Mouse (Mus musculus) heart, adult 2 months (tissue): ENCODE measurements around the gene Ttc21a. TPM values are rescaled to one million over a fixed set of nuclear protein-coding genes. Genes with fewer than 3 reads are reported as not detected.
"Not testable (repeated sequence)": the region's sequence is repeated elsewhere in the genome, so short reads cannot be mapped to it uniquely, and the experiment has no call there.

Experiments used
- DNase-seq, 2 experiments: peaks; one replicate each; pipeline ENCODE4 v3.0.0; 2021
- H3K27ac ChIP-seq: fragments of 200-600 bp; 2 replicates; pipeline ENCODE4 v1.8.1; 2022
- H3K27me3 ChIP-seq: fragments of 200-500 bp; 2 replicates; pipeline ENCODE4 v1.6.1; 2012; ENCODE audit warnings: mild to moderate bottlenecking, low read length, inconsistent platforms, mixed read lengths; ENCODE audit not compliant: control insufficient read depth, insufficient read depth
- H3K36me3 ChIP-seq: fragments of 200-500 bp; 2 replicates; pipeline ENCODE4 v1.6.1; 2012; ENCODE audit warnings: low read length, inconsistent platforms; ENCODE audit not compliant: control insufficient read depth, insufficient read depth
- H3K4me1 ChIP-seq: fragments of 200-500 bp; 2 replicates; pipeline ENCODE4 v1.6.1; 2011; ENCODE audit warnings: low read length; ENCODE audit not compliant: control insufficient read depth, insufficient read depth
- H3K4me3 ChIP-seq: fragments of 200-600 bp; 2 replicates; pipeline ENCODE4 v1.8.1; 2022
- H3K79me2 ChIP-seq: fragments of 200-500 bp; replicated peaks from 2 replicates; pipeline ENCODE4 v1.6.1; 2012; ENCODE audit warnings: mild to moderate bottlenecking, inconsistent platforms, low read length, moderate library complexity, mixed read lengths; ENCODE audit not compliant: control insufficient read depth, insufficient read depth
- H3K9ac ChIP-seq: fragments of 200-500 bp; 2 replicates; pipeline ENCODE4 v1.6.1; 2012; ENCODE audit warnings: low read depth, mild to moderate bottlenecking, control low read depth, inconsistent platforms, low read length, mixed read lengths
- CTCF ChIP-seq: fragments of 200-600 bp; IDR thresholded peaks from 2 replicates; pipeline ENCODE4 v1.8.1; 2022; ENCODE audit warnings: antibody characterized with exemption, mild to moderate bottlenecking, moderate library complexity
- EP300 ChIP-seq: fragments of 200-500 bp; IDR thresholded peaks from 2 replicates; pipeline ENCODE4 v1.6.1; 2011; ENCODE audit warnings: low read depth, low read length, control low read depth; ENCODE audit not compliant: insufficient read depth
- POLR2A ChIP-seq: fragments of 200-500 bp; IDR thresholded peaks from 2 replicates; pipeline ENCODE4 v1.6.1; 2011; ENCODE audit warnings: mild to moderate bottlenecking, low read depth, low read length, control low read depth; ENCODE audit not compliant: insufficient read depth
- WGBS: fragments of 180-500 bp; shearing (Covaris S2); methylation state at CpG from one replicate; pipeline ENCODE4 v1.1.7; 2018; 5-methylcytosine and 5-hydroxymethylcytosine counted together
- intact Hi-C: fragments of 180-260 bp; cut with DNase I; formaldehyde crosslinking; loops from one replicate; pipeline ENCODE4 v1.15.1; 2025
- polyA plus RNA-seq: library from polyadenylated mRNA; depleted of rRNA; stranded (reverse); fragments of >200 nt; gene quantifications from 2 replicates; pipeline ENCODE4 v1.2.3, GENCODE M21; 2012
- total RNA-seq, 2 experiments: library from RNA; stranded (reverse); gene quantifications; 2 replicates each; pipeline ENCODE4 v1.2.3; 2021

Ttc21a gene
- total and polyA plus RNA-seq, 3 experiments = 0.70 TPM; not detected in 2

GRCm38 (mm10) chr9:120009226-120009841, 71.9 kb downstream of the Ttc21a start:
- 77% methylated on average over 7 of the region's 7 CpGs for WGBS

GRCm38 (mm10) chr9:120009871-120010270, 72.5 kb downstream of the Ttc21a start:
- Histone ChIP-seq H3K9ac (no peak overlapping the region), H3K4me1 (peaks cover 2% of the 10 kb centered on the region), H3K4me3 (no peak overlapping the region), H3K27ac (no peak overlapping the region), H3K79me2 (no peaks in the 10 kb centered on the region), H3K36me3 (peaks cover 4% of the 10 kb centered on the region; the same call in 1 of the 2 replicates), H3K27me3 (no peaks in the 10 kb centered on the region)
- WGBS = 98% methylated on average over 3 of the region's 3 CpGs
- TF ChIP-seq CTCF (no peak), POLR2A (no peak), EP300 (no peak)
- no peak for DNase-seq
- intact Hi-C loops = no loop called here

More at GRCm38 (mm10) chr9:120009226-120009841, 71.9 kb downstream of the Ttc21a start:
- no peak overlapping the region for H3K4me3 ChIP-seq
- TF ChIP-seq CTCF (no peak), POLR2A (no peak), EP300 (no peak)
- no peak overlapping the region for H3K9ac ChIP-seq
- peaks cover 4% of the 10 kb centered on the region; the same call in 1 of the 2 replicates for H3K36me3 ChIP-seq
- no peak for DNase-seq
- H3K27me3 ChIP-seq = no peaks in the 10 kb centered on the region
- H3K79me2 ChIP-seq = no peaks in the 10 kb centered on the region
- intact Hi-C loops = no loop called here
- H3K27ac ChIP-seq = no peak overlapping the region
- peaks cover 2% of the 10 kb centered on the region for H3K4me1 ChIP-seq

GRCm38 (mm10) chr9:120010781-120011511, 73.5 kb downstream of the Ttc21a start:
- Histone ChIP-seq H3K9ac (0 out of 2 replicates have a peak overlapping the region, but pooled peaks have one; percentile 39), H3K27me3 (no peaks in the 10 kb centered on the region), H3K79me2 (no peaks in the 10 kb centered on the region), H3K4me1 (peaks cover 2% of the 10 kb centered on the region), H3K4me3 (peak overlapping the region; percentile 54), H3K27ac (peak overlapping the region; percentile 82), H3K36me3 (peaks cover 4% of the 10 kb centered on the region; the same call in 1 of the 2 replicates)
- TF ChIP-seq POLR2A = no peak
- TF ChIP-seq EP300 = peak; percentile 94
- TF ChIP-seq CTCF = no peak
- DNase-seq = peak; percentile 98 to 100
- intact Hi-C loops = loop anchor here (1.0 kb wide), 1 partner anchor 30 kb away; no protein-coding TSS in a partner anchor
- WGBS = 2% methylated on average over 60 of the region's 60 CpGs

GRCm38 (mm10) chr9:120011533-120011932, 74.1 kb downstream of the Ttc21a start:
- Histone ChIP-seq H3K27me3 (no peaks in the 10 kb centered on the region), H3K36me3 (peaks cover 4% of the 10 kb centered on the region; the same call in 1 of the 2 replicates), H3K27ac (peak overlapping the region; percentile 82), H3K79me2 (no peaks in the 10 kb centered on the region), H3K4me1 (peaks cover 3% of the 10 kb centered on the region), H3K9ac (peak overlapping the region; percentile 39; the same call in 1 of the 2 replicates), H3K4me3 (peak overlapping the region; percentile 54)
- under 1% methylated on average over 10 of the region's 10 CpGs for WGBS
- intact Hi-C loops = loop anchor here (1.0 kb wide), 1 partner anchor 30 kb away; no protein-coding TSS in a partner anchor
- TF ChIP-seq POLR2A (no peak), EP300 (peak; percentile 52; the same call in 1 of the 2 replicates), CTCF (peak; percentile 81)
- DNase-seq = peak; percentile 69 to 80

GRCm38 (mm10) chr9:120012161-120012560, 74.8 kb downstream of the Ttc21a start:
- WGBS = 61% methylated on average over 6 of the region's 6 CpGs
- H3K4me3 ChIP-seq = not testable (repeated sequence)

More at GRCm38 (mm10) chr9:120012161-120012560, 74.8 kb downstream of the Ttc21a start:
- not testable (repeated sequence) for H3K9ac ChIP-seq, DNase-seq, H3K79me2 ChIP-seq, H3K36me3 ChIP-seq, H3K27me3 ChIP-seq, H3K4me1 ChIP-seq
- intact Hi-C loops = loop anchor here (2.0 kb wide), 1 partner anchor 49 kb away; no protein-coding TSS in a partner anchor
- peak overlapping the region; percentile 63 for H3K27ac ChIP-seq
